Mouse (Mus musculus): ENCODE results near the gene Rab24.

DNA sequence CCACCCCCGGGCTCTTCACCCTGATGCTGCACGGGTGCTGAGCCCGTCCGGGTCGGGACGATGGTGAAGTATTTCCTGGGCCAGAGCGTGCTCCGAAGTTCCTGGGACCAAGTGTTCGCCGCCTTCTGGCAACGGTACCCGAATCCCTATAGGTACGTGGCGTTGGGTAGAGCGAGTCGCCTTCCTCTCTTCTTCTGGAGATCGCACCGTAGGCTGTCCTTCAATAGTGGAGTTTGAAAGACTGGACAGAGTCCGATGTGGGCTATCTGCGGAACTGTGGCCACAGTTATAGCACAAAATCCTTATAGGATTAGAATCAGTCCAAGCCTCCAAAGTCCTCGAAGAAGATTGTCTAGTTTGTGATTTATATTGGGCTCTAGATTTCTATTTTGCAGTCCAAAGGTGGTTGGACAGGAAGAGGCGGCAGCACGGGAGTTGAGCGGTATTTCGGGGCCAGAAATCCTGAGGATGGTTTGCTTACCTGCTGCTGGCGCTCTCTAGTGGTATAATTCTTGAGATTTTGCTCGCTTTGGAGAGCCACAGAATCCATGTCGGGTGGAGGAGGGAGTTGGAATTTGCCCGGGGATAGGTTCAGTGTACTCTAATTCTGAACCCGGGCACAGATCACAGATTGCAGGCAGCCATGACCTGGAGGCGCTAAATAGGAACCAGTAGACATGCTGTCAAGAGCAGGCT, 532 bp upstream of the Rab24 start:
- 0 out of 2 replicates have a peak, but pooled peaks have one; percentile 11 for TF ChIP-seq CTCF (IDR thresholded peaks at IDR 0.05; ENCODE audit: insufficient read depth, low read length)
- no peak for TF ChIP-seq POLR2A (IDR thresholded peaks at IDR 0.05; ENCODE audit: borderline replicate concordance, extremely low read depth, low read depth, low read length)

Data from lung, adult 2 months (tissue).